Mouse (Mus musculus) midbrain, embryonic 16.5 days (tissue): Measurements from ENCODE around the gene Tdpoz4. TPM values are rescaled to one million over a fixed set of nuclear protein-coding genes. Genes with fewer than 3 reads are reported as not detected.
A peak's percentile ranks its signal among the peaks of the same experiment; 100 is the strongest.
"Not testable (repeated sequence)": the region's sequence is repeated elsewhere in the genome, so short reads cannot be mapped to it uniquely, and the experiment has no call there.

Experiments used
- ATAC-seq: fragments of 200-750 bp; cut with Nextera tagmentation; 2 replicates; pipeline ENCODE4 v1.8.0; 2017; ENCODE audit warnings: moderate TSS enrichment
- H3K27ac ChIP-seq: fragments of 300-500 bp; sonication (generic); 2 replicates; pipeline ENCODE4 v1.5.1; 2014; ENCODE audit warnings: mild to moderate bottlenecking, low read length, mixed read lengths
- H3K27me3 ChIP-seq: fragments of 300-500 bp; sonication (generic); 2 replicates; pipeline ENCODE4 v1.6.1; 2014; ENCODE audit warnings: low read depth, low read length, mixed read lengths; ENCODE audit not compliant: control insufficient read depth, insufficient read depth
- H3K36me3 ChIP-seq: fragments of 300-500 bp; sonication (generic); 2 replicates; pipeline ENCODE4 v1.6.1; 2014; ENCODE audit warnings: mild to moderate bottlenecking, low read length, moderate library complexity, mixed read lengths; ENCODE audit not compliant: control insufficient read depth, insufficient read depth
- H3K4me1 ChIP-seq: fragments of 300-500 bp; sonication (generic); 2 replicates; pipeline ENCODE4 v1.6.1; 2014; ENCODE audit warnings: mild to moderate bottlenecking, low read length, mixed read lengths; ENCODE audit not compliant: control insufficient read depth, insufficient read depth
- H3K4me2 ChIP-seq: fragments of 300-500 bp; sonication (generic); 2 replicates; pipeline ENCODE4 v1.6.1; 2014; ENCODE audit warnings: mild to moderate bottlenecking, low read length, mixed read lengths
- H3K4me3 ChIP-seq: fragments of 300-500 bp; sonication (generic); 2 replicates; pipeline ENCODE4 v1.5.1; 2014; ENCODE audit warnings: low read depth, mild to moderate bottlenecking, low read length, moderate library complexity, mixed read lengths
- H3K9ac ChIP-seq: fragments of 300-500 bp; sonication (generic); 2 replicates; pipeline ENCODE4 v1.6.1; 2014; ENCODE audit warnings: low read depth, low read length, mixed read lengths
- H3K9me3 ChIP-seq: fragments of 300-500 bp; sonication (generic); replicated peaks from 2 replicates; pipeline ENCODE4 v1.6.1; 2014; ENCODE audit warnings: mild to moderate bottlenecking, low read length, mixed read lengths; ENCODE audit not compliant: control insufficient read depth, poor library complexity, severe bottlenecking
- WGBS: fragments of 180-500 bp; shearing (Covaris S2); extraction: QIAGEN DNeasy Blood & Tissue Kit; methylation state at CpG from one replicate; pipeline ENCODE4 v1.1.7; 2014; 5-methylcytosine and 5-hydroxymethylcytosine counted together
- polyA plus RNA-seq: library from polyadenylated mRNA; unstranded; fragments of >200 nt; fragmentation: Nextera tagmentation; extraction: Ambion mirVana; gene quantifications from 2 replicates; pipeline ENCODE4 v1.2.1, GENCODE M21; 2015

Tdpoz4 gene
- not detected in 2 replicates for polyA plus RNA-seq

GRCm38 (mm10) chr3:93796098-93796497 is at the start of gene Tdpoz4:
Tdpoz4 (plus strand) TSS chr3:93796398.
- not testable (repeated sequence) for H3K4me2 ChIP-seq, H3K9me3 ChIP-seq, H3K9ac ChIP-seq, H3K27ac ChIP-seq, ATAC-seq, H3K4me1 ChIP-seq, H3K4me3 ChIP-seq, H3K36me3 ChIP-seq, H3K27me3 ChIP-seq

- H3K36me3 ChIP-seq, ATAC-seq, H3K9ac ChIP-seq, H3K9me3 ChIP-seq, H3K4me3 ChIP-seq, H3K27me3 ChIP-seq, H3K4me1 ChIP-seq, H3K4me2 ChIP-seq, H3K27ac ChIP-seq: not testable (repeated sequence)
- 92% methylated on average over 18 of the region's 18 CpGs for WGBS
These were observed 42.2 kb upstream of the Tdpoz4 start for GRCm38 (mm10) chr3:93754022-93754421.

- H3K4me3 ChIP-seq, H3K27ac ChIP-seq, H3K9ac ChIP-seq, H3K9me3 ChIP-seq, H3K4me2 ChIP-seq, ATAC-seq, H3K36me3 ChIP-seq, H3K27me3 ChIP-seq, H3K4me1 ChIP-seq: not testable (repeated sequence)
- 83% methylated on average over 1 of the region's 1 CpGs for WGBS
These were observed 23.5 kb upstream of the Tdpoz4 start, which contains the start of gene Gm5773 for GRCm38 (mm10) chr3:93772700-93773099. Gm5773 (plus strand) TSS chr3:93773000.

- H3K4me2 ChIP-seq, H3K4me1 ChIP-seq, H3K27me3 ChIP-seq, H3K4me3 ChIP-seq, H3K9me3 ChIP-seq, H3K27ac ChIP-seq, H3K9ac ChIP-seq, H3K36me3 ChIP-seq: not testable (repeated sequence)
- 0 out of 2 replicates have a peak, but pooled peaks have one; percentile 39 for ATAC-seq
These were observed 17.1 kb downstream of the Tdpoz4 start for GRCm38 (mm10) chr3:93813341-93813740.

- WGBS: 88% methylated on average over 1 of the region's 1 CpGs
- not testable (repeated sequence) for H3K36me3 ChIP-seq, H3K4me3 ChIP-seq, H3K4me2 ChIP-seq, ATAC-seq, H3K4me1 ChIP-seq, H3K27ac ChIP-seq, H3K9me3 ChIP-seq, H3K9ac ChIP-seq, H3K27me3 ChIP-seq
These were observed 29.5 kb downstream of the Tdpoz4 start, which contains the start of gene Tdpoz3 for GRCm38 (mm10) chr3:93825720-93826119. Tdpoz3 (plus strand) TSS chr3:93826020.

Other genes starting within 250 kb of the Tdpoz4 start
- 87.0 and 107 TPM in 2 replicates for gene S100a10, start 241.3 kb upstream of the Tdpoz4 start, polyA plus RNA-seq
- not detected in 2 replicates for gene Tdpoz2, start 143.7 kb upstream of the Tdpoz4 start, polyA plus RNA-seq
- gene Tdpoz1, start 120.1 kb upstream of the Tdpoz4 start, polyA plus RNA-seq: not detected in 2 replicates
- gene Gm37596, start 103.3 kb upstream of the Tdpoz4 start, polyA plus RNA-seq: not detected in 2 replicates
- gene Gm5773, start 23.4 kb upstream of the Tdpoz4 start, polyA plus RNA-seq: not detected in 2 replicates
- gene Tdpoz3, start 29.6 kb downstream of the Tdpoz4 start, polyA plus RNA-seq: not detected in 2 replicates
- gene Gm9117, start 147.1 kb downstream of the Tdpoz4 start, polyA plus RNA-seq: not detected in 2 replicates
- not detected in 2 replicates for gene Tdpoz5, start 164.9 kb downstream of the Tdpoz4 start, polyA plus RNA-seq